Mouse (Mus musculus) G1E (cell line): ENCODE data around the gene Gm47841.

Experiments
- CTCF ChIP-seq: IDR thresholded peaks from 2 replicates; pipeline ENCODE4 v1.5.1; 2012; ENCODE audit warnings: low read depth, low read length, inconsistent platforms, mixed read lengths
- GATA1 ChIP-seq: IDR thresholded peaks from 2 replicates; pipeline ENCODE4 v1.6.1; 2012; ENCODE audit warnings: borderline replicate concordance, low read length, inconsistent platforms, mixed read lengths

DNA sequence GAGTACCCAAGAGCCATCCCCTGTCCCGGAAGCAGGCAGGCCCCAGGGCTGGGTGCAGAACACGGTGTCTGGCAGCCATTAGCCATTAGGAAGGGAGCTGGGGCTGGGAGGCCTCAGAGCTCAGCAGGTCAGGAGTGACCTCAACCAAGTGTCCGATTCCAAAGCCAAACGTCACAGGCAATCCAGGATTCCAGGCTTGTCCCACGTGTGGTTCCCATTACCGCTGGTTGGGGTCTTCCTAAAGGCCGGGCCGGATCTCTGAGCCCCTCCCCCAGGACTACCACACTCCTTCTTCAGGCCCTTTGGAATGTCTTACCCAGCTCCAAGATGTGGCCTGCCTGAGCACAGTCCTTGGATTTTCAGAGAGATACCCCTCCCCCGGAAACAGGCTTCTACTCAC, 47.8 kb upstream of the Gm47841 start:
- no peak for TF ChIP-seq CTCF
- no peak for TF ChIP-seq GATA1
